Mouse (Mus musculus) adrenal gland, postnatal 0 days (tissue): Measurements from ENCODE around the gene Paqr8. TPM values are rescaled to one million over a fixed set of nuclear protein-coding genes. Genes with fewer than 3 reads are reported as not detected.

ENCODE experiments used
- polyA plus RNA-seq: library from polyadenylated mRNA; unstranded; fragments of >200 nt; fragmentation: Nextera tagmentation; extraction: Ambion mirVana; gene quantifications from 2 replicates; pipeline ENCODE4 v1.2.1, GENCODE M21; 2015

Gene Paqr8
- polyA plus RNA-seq, result 8.2 and 23.0 TPM in 2 replicates

GRCm38 (mm10) chr1:20890404-20890921, at the start of gene Paqr8:
Gene Paqr8, plus strand, starts transcription at chr1:20890606.

GRCm38 (mm10) chr1:20951300-20951763, 60.9 kb downstream of the Paqr8 start, which contains the start of gene Efhc1:
Gene Efhc1, plus strand, starts transcription at chr1:20951626.

Other genes starting within 250 kb of the Paqr8 start
- gene Il17a, start 159.7 kb upstream of the Paqr8 start, polyA plus RNA-seq, result not detected in 2 replicates
- gene Il17f, start 100.0 kb upstream of the Paqr8 start, polyA plus RNA-seq, result 0.17 and 0.20 TPM in 2 replicates
- 28.6 and 46.7 TPM in 2 replicates for gene Mcm3, start 70.3 kb upstream of the Paqr8 start, polyA plus RNA-seq
- 2.3 and 2.7 TPM in 2 replicates for gene Efhc1, start 61.0 kb downstream of the Paqr8 start, polyA plus RNA-seq
- 3.5 and 4.0 TPM in 2 replicates for gene Tram2, start 188.6 kb downstream of the Paqr8 start, polyA plus RNA-seq